Mouse (Mus musculus): ENCODE results near the gene Rhbdd3.

Gene Rhbdd3

DNA sequence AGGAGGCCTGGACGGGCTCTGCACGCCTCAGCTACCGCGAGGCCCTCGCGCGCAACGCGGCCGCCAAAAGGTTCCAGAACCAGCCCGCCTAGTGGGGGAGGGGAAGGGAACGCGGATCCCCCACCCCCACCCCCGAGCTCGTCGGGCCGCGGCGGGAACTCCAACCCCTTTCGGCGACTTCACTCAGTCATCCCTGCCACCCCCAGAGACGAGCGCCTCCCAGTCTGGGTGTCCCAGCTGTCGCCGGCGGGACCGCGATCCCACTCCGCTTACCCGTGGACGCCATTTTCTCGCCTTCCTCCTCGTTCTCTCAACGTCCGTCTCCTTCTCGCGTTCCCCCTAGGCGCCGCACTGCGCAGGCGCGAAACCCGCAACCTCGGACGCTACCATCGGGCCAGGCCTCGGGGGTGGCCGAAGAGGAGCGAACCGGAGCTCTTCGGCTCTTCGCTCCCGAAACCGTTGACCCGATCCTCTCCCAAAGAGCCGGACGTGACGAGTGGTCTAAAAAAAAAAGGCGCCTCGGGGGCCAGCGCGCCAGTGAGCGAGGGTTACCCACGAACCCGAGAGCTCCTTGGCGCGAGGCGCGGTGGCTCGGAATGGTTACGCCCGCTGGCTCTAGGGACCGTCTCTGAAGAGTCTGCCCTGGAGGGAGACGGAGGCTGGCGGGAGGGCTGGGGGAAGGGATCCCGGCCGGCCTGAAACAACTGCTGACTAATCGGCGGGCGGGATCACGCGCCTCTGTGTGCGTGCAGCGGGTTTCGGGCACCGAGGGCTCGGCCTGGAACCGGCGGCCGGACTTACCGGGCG, at the start of gene Rhbdd3, which contains the start of gene Ewsr1:
Rhbdd3 (plus strand) TSS at position 191 of the 807 bp plus-strand sequence.
Ewsr1 (minus strand) TSS at position 531 of the 807 bp plus-strand sequence.
- peak; percentile 92 for DNase-seq (ENCODE audit: low spot score)

DNA sequence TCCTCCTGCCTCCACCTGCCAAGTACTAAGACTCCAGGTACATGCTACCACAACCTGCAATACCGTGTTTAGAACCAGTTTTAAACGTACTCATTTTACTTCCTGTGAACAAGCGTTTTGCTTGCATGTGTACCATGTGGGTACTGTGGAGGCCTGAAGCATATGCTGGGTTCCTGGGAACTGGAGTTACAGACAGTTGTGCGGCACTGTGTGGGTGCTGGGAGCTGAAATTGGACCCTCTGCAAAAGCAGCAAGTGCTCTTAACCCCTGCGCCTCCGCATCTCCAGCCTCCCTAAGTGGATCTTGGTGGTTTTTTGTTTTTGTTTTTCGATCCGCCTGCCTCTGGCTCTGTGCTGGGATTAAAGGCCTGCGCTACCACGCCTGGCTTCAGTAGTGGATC, 47.1 kb upstream of the Rhbdd3 start:
- no peak for DNase-seq (ENCODE audit: low spot score)

GRCm38 (mm10) chr11:5052200-5052854, 46.4 kb upstream of the Rhbdd3 start:
- no peak for DNase-seq (ENCODE audit: low spot score)

- DNase-seq (ENCODE audit: low spot score) = no peak
Observed at GRCm38 (mm10) chr11:5054151-5054550, 44.6 kb upstream of the Rhbdd3 start.

- DNase-seq (ENCODE audit: low spot score) = no peak
Observed at GRCm38 (mm10) chr11:5054874-5055273, 43.9 kb upstream of the Rhbdd3 start.

GRCm38 (mm10) chr11:5055945-5056938, 42.5 kb upstream of the Rhbdd3 start:
- DNase-seq (ENCODE audit: low spot score) = no peak

DNA sequence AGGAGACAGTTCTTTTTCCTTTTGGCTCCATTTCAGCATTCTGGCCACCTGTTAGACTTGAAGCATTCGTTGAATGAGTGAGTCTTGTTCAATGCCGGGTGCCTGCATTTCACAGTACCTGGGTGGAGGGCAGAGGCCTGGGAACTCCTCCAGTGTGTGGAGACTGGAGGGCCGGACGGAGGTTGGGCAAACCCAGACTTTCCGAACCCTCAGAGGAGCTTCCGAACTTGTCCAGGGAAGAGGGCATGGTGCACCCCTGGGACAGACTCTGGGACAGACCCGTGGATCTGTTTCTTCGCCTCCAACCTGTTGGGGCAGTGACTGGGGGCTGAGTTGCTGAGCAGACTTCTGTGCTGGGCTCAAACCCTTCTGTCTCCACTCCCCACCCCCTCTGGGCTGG, 41.7 kb upstream of the Rhbdd3 start:
- no peak for DNase-seq (ENCODE audit: low spot score)

- no peak for DNase-seq (ENCODE audit: low spot score)
Observed at GRCm38 (mm10) chr11:5057541-5057855, 41.2 kb upstream of the Rhbdd3 start.

- DNase-seq (ENCODE audit: low spot score) = no peak
Observed at GRCm38 (mm10) chr11:5057856-5058641, 40.7 kb upstream of the Rhbdd3 start, which contains the start of gene Rasl10a. Gene Rasl10a (plus strand): TSS chr11:5058128.

GRCm38 (mm10) chr11:5058783-5059182, 39.9 kb upstream of the Rhbdd3 start:
- DNase-seq (ENCODE audit: low spot score) = no peak

DNA sequence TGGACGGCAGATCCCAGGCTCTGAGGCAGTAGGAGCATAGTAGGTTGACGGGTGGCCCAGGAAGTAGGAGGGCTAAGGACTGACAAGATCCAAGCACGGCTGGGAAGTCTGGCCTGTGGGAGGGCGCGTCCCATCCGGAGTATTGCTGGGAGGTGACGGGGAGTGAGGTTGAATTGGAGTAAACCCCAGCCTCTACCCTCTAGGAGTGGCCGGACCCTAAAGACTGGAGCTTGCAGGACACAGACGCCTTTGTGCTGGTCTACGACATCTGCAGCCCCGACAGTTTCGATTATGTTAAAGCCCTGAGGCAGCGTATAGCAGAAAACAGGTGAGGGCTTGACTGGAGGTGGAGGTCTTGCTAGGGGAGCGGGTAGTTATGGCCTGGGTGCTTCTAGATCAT, 39.5 kb upstream of the Rhbdd3 start:
- DNase-seq (ENCODE audit: low spot score) = no peak

DNA sequence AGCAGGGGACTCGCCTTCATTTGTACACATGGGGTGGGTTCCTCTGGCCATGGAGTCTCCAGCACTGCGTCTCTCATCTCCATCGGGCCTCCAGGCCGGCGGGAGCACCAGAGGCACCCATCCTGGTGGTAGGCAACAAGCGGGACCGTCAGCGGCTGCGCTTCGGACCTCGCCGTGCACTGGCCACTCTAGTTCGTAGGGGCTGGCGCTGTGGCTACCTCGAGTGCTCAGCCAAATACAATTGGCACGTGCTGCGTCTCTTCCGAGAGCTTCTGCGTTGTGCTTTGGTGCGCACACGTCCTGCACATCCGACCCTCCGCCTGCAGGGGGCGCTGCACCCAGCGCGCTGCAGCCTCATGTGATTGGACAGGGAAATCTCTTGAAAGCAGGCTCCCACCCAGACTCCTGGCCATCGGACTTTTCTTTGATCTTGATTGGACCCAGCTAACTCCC, 39.0 kb upstream of the Rhbdd3 start:
- DNase-seq (ENCODE audit: low spot score) = no peak

DNA sequence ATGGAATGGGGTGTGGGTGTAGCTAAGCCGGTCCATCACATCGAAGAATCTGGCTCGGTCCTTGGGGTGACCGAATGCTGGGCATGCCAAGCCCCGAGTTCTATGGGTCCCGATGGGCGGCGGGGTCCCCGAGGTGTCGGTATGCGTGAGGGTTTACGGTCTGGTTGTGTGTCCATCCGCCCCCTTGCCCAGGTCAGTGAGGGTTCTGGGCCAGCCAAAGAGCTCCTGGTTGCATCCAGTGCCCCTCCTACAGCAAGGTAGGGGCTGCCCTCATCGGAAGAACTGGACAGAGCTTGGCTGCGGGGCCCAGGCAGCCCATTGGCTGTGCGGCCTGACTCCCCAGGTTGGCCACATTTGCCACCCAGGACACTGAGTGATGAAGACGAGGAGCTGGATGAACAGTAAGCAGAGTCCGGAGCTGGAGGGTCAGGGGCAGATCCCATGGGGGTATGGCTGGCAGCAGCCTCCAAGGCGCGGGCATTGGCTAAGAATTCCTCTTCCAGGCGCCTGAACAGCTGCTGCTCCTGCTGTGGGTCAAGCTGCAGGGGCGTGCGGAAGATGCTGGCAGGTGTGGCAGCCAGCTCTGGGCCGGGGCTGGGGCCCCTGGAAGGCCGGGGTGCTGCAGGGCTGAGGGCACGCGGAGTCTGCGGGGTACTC, 37.8 kb upstream of the Rhbdd3 start:
- no peak for DNase-seq (ENCODE audit: low spot score)

DNA sequence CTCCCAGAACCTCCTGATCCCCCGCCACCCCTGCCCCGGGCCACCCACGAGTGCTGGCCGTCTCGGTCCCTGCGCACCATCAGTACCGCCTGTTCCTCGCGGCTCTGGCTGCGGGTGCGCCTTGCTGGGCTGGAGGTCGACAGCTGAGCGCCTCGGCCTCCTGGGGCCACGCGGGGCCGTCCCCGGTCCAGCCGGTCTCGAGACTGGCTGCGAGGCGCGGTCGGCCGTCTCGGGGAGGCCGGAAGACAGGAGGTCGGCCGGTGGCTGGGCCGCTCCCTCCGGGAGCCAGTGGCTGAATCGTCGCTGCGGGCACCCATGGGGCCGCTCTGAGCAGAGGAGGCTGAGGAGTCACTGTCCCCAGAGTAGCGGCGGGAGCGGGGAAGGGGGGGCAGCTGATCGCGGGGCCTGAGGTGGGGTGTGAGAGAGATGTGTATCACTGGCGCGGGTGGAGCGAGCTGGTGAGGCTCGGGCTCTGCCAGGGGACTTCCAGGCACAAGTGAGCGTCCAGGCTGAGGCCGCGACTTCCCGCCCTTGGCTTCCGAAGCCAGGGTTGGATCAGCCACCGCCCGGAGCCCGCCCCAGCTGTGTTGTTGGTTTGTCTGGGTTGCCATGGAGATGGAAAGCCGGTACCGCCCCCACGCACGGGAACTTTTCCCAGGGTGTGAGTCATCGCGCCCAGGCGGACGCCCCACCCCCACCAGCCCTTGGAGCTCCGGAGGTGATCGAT, 37.1 kb upstream of the Rhbdd3 start:
- DNase-seq (ENCODE audit: low spot score) = peak; percentile 85

DNA sequence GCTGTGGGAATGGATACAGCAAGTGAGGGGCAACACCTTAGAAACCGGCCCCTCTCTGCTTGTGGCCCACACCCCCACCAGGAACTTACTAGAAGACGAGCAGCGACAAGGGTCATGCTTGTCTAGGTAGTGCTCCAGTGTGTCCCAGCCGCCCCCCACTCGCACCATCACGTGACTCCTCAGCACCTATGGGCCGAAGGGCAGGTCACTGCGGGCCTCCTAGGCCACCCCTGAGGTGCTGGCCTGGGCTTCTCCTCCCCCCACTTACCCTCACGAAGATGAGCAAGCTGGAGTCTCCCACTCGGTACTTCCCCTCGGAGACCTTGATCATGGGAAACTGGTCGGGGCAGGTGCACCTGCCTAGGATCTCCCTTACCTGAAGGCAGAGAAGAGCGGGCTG, 36.4 kb upstream of the Rhbdd3 start:
- DNase-seq (ENCODE audit: low spot score) = no peak

DNA sequence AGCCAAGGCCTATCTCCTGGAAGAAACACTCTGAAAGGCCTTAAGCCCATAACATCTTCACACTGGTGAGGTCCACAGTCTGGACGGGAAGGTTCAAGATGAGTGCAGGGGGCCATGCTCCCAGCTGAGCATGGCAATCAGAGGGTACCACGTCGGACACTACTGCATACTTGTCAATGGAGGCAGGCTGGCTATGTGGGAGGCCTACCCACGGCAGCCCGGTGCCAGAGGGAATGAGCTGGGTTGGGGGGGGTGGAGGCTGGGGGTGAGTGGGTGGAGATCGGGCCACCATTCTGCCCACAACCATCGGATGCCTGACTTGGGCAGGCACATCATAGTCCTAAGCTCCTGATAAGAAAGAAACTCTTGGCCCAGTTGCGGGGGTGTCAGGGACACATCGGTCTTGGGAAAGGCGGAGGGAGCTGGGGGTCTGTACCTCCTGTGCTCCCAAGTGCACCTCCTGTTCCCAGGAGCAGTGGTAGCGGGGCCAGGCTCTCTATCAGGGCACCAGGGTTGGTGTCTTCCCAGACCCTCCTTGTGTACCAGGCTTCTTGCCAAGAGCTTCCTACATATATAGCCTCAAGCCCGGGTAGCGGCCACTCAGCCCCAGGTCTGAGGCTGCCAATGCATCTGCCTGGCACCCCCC, 35.7 kb upstream of the Rhbdd3 start:
- DNase-seq (ENCODE audit: low spot score) = no peak

DNA sequence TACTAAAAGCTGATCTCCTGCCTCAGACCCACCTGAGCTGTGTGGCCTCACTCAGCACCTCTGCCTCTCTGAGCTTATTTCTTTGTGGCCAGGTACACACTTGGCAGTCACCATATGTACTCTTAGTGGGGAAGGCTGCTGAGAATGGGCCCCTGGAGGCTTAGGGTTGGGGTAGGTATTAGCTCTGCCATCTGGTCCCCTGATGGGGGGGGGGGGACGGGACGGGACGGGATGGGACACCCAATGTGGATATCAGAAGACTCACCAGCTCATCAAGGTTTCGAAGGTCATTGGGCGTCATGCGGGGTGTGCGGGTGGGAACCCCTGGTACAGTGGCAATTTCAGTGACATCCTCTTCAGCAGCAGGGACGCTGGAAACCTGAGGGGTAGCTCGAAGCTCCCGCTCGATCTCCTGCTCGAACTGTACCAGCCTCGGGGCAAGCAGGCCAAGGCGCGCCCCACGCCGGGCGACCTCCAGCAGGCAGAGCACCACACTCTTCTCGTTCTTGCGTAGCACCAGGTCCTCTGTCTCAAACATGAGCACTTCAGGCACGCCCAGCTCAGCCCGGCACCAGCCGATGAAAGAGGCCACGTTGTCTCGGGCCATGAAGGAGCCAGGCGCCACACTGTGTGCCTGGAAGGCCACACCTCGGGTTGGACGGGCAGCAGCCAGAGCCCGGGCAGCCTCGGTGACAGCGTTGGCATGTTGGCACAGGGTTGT, 35.0 kb upstream of the Rhbdd3 start:
- DNase-seq (ENCODE audit: low spot score) = no peak

DNA sequence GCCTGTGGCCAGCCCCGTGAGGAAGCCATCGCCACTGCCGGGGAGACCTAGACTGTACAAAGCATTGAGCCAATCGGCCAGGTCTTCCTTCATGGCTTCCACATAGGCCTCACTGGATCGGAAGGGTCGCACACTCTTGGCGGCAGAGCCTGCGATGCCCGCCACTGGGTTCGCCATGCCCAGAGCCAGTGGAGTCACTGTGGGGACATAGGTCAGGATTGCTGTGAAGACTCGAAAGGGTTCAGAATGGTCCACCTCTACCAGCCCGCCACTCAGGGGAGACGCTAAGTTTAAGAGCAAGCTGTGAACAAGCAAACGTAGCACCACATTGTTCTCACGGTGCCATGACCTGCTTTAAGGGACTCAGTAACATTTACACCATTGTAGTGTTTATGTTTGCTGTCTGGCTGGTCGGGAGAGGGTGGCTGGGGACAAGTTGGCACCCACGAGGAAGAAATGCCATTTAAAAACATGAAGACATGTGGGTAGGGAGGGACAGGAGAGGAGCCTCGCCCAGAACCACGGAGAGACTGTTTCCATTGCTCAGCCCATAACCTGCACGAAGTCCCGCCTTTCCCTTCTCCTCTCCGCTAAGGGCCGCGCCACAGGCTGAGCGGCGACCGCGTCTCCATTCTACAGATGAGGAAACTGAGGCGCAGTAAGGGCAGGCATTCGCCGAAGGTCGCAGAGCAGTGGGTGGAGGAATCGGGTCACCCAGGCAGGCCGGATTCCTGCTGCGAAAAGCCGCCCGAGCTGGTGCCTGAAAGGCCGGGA, 34.3 kb upstream of the Rhbdd3 start:
- no peak for DNase-seq (ENCODE audit: low spot score)
